Mouse (Mus musculus): ENCODE results near the gene Cmtr2.
A peak's percentile ranks its signal among the peaks of the same experiment; 100 is the strongest.

The Cmtr2 gene

GRCm38 (mm10) chr8:110185538-110185937 lies 29.9 kb upstream of the Cmtr2 start:
- H3K9me3 ChIP-seq (ENCODE audit: low read length), result no peaks in the 10 kb centered on the region
- no peak overlapping the region for H3K4me3 ChIP-seq (replicated peaks; ENCODE audit: low read length)
- no peak for TF ChIP-seq CTCF (conservative IDR thresholded peaks at IDR 0.05; ENCODE audit: low read length)
- TF ChIP-seq POU5F1 (IDR thresholded peaks at IDR 0.05; ENCODE audit: borderline replicate concordance, low read length), result no peak
- TF ChIP-seq NANOG (IDR thresholded peaks at IDR 0.05; ENCODE audit: borderline replicate concordance, low read length), result no peak

DNA sequence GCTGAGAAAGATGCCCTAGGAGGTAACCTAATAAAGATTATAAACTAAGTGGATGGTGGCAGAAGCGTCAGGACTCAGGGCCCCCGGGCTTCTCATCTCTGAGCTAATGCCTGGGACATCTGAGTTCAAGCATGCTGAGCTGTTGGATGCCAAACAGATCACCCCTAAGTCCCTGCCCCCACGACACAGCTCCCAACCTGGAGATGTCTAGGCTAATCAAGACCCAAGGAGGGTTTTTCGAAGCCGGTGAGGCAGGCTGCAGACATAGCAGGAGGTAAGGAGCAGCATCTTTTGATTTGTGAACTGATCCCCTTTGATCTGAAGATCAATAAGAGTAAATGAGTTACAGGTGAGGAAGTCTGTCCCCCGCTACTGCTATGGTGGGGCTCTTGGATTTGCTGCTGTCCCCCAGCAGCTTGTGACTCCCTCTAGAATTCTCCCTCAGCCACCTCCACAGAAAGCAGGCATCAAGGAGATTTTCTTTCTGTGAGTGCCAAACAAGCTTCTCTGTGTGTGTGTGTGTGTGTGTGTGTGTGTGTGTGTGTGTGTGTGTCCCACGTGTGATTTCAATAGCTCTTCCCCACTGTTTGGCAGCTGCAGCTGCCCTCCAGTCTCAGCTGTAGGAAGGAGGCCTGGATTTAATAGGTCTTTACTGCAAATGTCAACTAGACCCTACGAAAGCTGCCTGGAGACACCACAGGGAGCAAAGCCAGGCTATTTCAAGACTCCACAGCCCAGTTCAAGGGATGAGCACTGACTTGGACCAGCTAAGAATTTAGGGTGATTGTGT lies 26.3 kb upstream of the Cmtr2 start:
- H3K4me3 ChIP-seq (replicated peaks; ENCODE audit: low read length), result no peak overlapping the region
- no peak for TF ChIP-seq NANOG (IDR thresholded peaks at IDR 0.05; ENCODE audit: borderline replicate concordance, low read length)

More at GRCm38 (mm10) chr8:110185538-110185937, 29.9 kb upstream of the Cmtr2 start:
- 0 out of 2 replicates have a peak, but pooled peaks cover 7% of the 10 kb centered on the region for H3K4me1 ChIP-seq (replicated peaks; ENCODE audit: low read depth, low read length)
- H3K27me3 ChIP-seq (ENCODE audit: insufficient read depth, low read length), result peaks cover 34% of the 10 kb centered on the region
- no peaks in the 10 kb centered on the region for H3K36me3 ChIP-seq (ENCODE audit: insufficient read depth, low read length)

DNA sequence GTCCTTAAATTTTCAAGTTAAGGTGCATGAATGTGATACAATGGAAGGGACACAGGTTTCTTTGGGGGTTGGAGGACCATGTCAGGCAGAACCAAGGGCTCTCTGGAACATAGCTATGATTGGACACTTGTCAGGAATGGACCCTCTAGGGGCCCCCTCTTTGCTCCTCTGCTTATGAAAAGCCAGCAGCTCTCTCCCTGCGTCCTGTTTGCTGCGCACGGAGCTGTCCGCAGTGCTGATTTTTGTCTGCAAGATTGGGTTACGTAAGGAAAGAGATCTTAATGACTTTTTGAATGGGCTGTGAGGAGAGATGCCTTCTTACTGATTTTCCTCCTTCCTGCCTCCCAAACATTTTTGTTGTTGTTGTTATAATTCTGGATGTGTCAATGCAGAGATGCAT lies 18.8 kb upstream of the Cmtr2 start:
- Histone ChIP-seq H3K27me3 (ENCODE audit: insufficient read depth, low read length) (peaks cover 33% of the 10 kb centered on the region), H3K4me3 (replicated peaks; ENCODE audit: low read length) (no peak overlapping the region), H3K36me3 (ENCODE audit: insufficient read depth, low read length) (no peaks in the 10 kb centered on the region), H3K4me1 (replicated peaks; ENCODE audit: low read depth, low read length) (no peaks in the 10 kb centered on the region), H3K9me3 (ENCODE audit: low read length) (no peaks in the 10 kb centered on the region)
- TF ChIP-seq NANOG (IDR thresholded peaks at IDR 0.05; ENCODE audit: borderline replicate concordance, low read length) (no peak), CTCF (conservative IDR thresholded peaks at IDR 0.05; ENCODE audit: low read length) (no peak), POU5F1 (IDR thresholded peaks at IDR 0.05; ENCODE audit: borderline replicate concordance, low read length) (no peak)

More for the DNA sequence above, 26.3 kb upstream of the Cmtr2 start:
- H3K27me3 ChIP-seq (ENCODE audit: insufficient read depth, low read length), result peaks cover 21% of the 10 kb centered on the region
- H3K4me1 ChIP-seq (replicated peaks; ENCODE audit: low read depth, low read length), result no peaks in the 10 kb centered on the region
- no peaks in the 10 kb centered on the region for H3K9me3 ChIP-seq (ENCODE audit: low read length)
- H3K36me3 ChIP-seq (ENCODE audit: insufficient read depth, low read length), result no peaks in the 10 kb centered on the region

- H3K9me3 ChIP-seq (ENCODE audit: low read length), result no peaks in the 10 kb centered on the region
- peaks cover 25% of the 10 kb centered on the region for H3K27me3 ChIP-seq (ENCODE audit: insufficient read depth, low read length)
- no peak overlapping the region for H3K4me3 ChIP-seq (replicated peaks; ENCODE audit: low read length)
- no peaks in the 10 kb centered on the region for H3K36me3 ChIP-seq (ENCODE audit: insufficient read depth, low read length)
- H3K4me1 ChIP-seq (replicated peaks; ENCODE audit: low read depth, low read length), result no peaks in the 10 kb centered on the region
- TF ChIP-seq CTCF (conservative IDR thresholded peaks at IDR 0.05; ENCODE audit: low read length) (peak; percentile 85), POU5F1 (IDR thresholded peaks at IDR 0.05; ENCODE audit: borderline replicate concordance, low read length) (no peak)
Observed at GRCm38 (mm10) chr8:110201806-110202205, 13.7 kb upstream of the Cmtr2 start.

GRCm38 (mm10) chr8:110216253-110216652 lies 788 bp downstream of the Cmtr2 start:
- no peaks in the 10 kb centered on the region for H3K9me3 ChIP-seq (ENCODE audit: low read length)
- H3K36me3 ChIP-seq (ENCODE audit: insufficient read depth, low read length), result peaks cover 5% of the 10 kb centered on the region
- H3K27me3 ChIP-seq (ENCODE audit: insufficient read depth, low read length), result peaks cover 23% of the 10 kb centered on the region
- H3K4me1 ChIP-seq (replicated peaks; ENCODE audit: low read depth, low read length), result peaks cover 15% of the 10 kb centered on the region
- TF ChIP-seq NANOG (IDR thresholded peaks at IDR 0.05; ENCODE audit: borderline replicate concordance, low read length) (no peak), POU5F1 (IDR thresholded peaks at IDR 0.05; ENCODE audit: borderline replicate concordance, low read length) (no peak), CTCF (conservative IDR thresholded peaks at IDR 0.05; ENCODE audit: low read length) (no peak)
- H3K4me3 ChIP-seq (replicated peaks; ENCODE audit: low read length), result no peak overlapping the region

- Histone ChIP-seq H3K36me3 (ENCODE audit: insufficient read depth, low read length) (peaks cover 14% of the 10 kb centered on the region), H3K4me3 (replicated peaks; ENCODE audit: low read length) (peak overlapping the region; percentile 78), H3K4me1 (replicated peaks; ENCODE audit: low read depth, low read length) (peaks cover 15% of the 10 kb centered on the region), H3K9me3 (ENCODE audit: low read length) (no peaks in the 10 kb centered on the region), H3K27me3 (ENCODE audit: insufficient read depth, low read length) (peaks cover 18% of the 10 kb centered on the region)
- TF ChIP-seq NANOG (IDR thresholded peaks at IDR 0.05; ENCODE audit: borderline replicate concordance, low read length) (no peak), POU5F1 (IDR thresholded peaks at IDR 0.05; ENCODE audit: borderline replicate concordance, low read length) (no peak), CTCF (conservative IDR thresholded peaks at IDR 0.05; ENCODE audit: low read length) (no peak)
Observed at GRCm38 (mm10) chr8:110217198-110217597, 1.7 kb downstream of the Cmtr2 start.

GRCm38 (mm10) chr8:110217681-110218131 lies 2.2 kb downstream of the Cmtr2 start:
- TF ChIP-seq CTCF (conservative IDR thresholded peaks at IDR 0.05; ENCODE audit: low read length) (no peak), POU5F1 (IDR thresholded peaks at IDR 0.05; ENCODE audit: borderline replicate concordance, low read length) (no peak), NANOG (IDR thresholded peaks at IDR 0.05; ENCODE audit: borderline replicate concordance, low read length) (no peak)
- Histone ChIP-seq H3K9me3 (ENCODE audit: low read length) (no peaks in the 10 kb centered on the region), H3K4me3 (replicated peaks; ENCODE audit: low read length) (peak overlapping the region; percentile 78), H3K4me1 (replicated peaks; ENCODE audit: low read depth, low read length) (peaks cover 15% of the 10 kb centered on the region), H3K36me3 (ENCODE audit: insufficient read depth, low read length) (peaks cover 20% of the 10 kb centered on the region), H3K27me3 (ENCODE audit: insufficient read depth, low read length) (peaks cover 18% of the 10 kb centered on the region)

- Histone ChIP-seq H3K27me3 (ENCODE audit: insufficient read depth, low read length) (peaks cover 13% of the 10 kb centered on the region), H3K36me3 (ENCODE audit: insufficient read depth, low read length) (peaks cover 28% of the 10 kb centered on the region), H3K4me3 (replicated peaks; ENCODE audit: low read length) (peak overlapping the region; percentile 78), H3K9me3 (ENCODE audit: low read length) (no peaks in the 10 kb centered on the region), H3K4me1 (replicated peaks; ENCODE audit: low read depth, low read length) (peaks cover 15% of the 10 kb centered on the region)
- TF ChIP-seq NANOG (IDR thresholded peaks at IDR 0.05; ENCODE audit: borderline replicate concordance, low read length) (no peak), CTCF (conservative IDR thresholded peaks at IDR 0.05; ENCODE audit: low read length) (no peak), POU5F1 (IDR thresholded peaks at IDR 0.05; ENCODE audit: borderline replicate concordance, low read length) (no peak)
Observed at GRCm38 (mm10) chr8:110218511-110218910, 3.0 kb downstream of the Cmtr2 start.

Measured in E14TG2a.4 (cell line).